Mouse (Mus musculus) adrenal gland, postnatal 4 days (tissue): ENCODE data around the gene Dnajb8. TPM values are rescaled to one million over a fixed set of nuclear protein-coding genes. Genes with fewer than 3 reads are reported as not detected.

ENCODE experiments used
- DNase-seq, 2 experiments: peaks; one replicate each; pipeline ENCODE4 v3.0.0; 2021 to 2022; ENCODE audit warnings: low spot score in 2 of 2, mixed read lengths in 2 of 2
- total RNA-seq, 2 experiments: library from RNA; stranded (reverse); gene quantifications; 2 replicates each; pipeline ENCODE4 v1.2.3; 2021

The Dnajb8 gene
- total RNA-seq, 2 experiments from 2014 or later: not detected

GRCm38 (mm10) chr6:88227537-88227936 lies 5.5 kb downstream of the Dnajb8 start:
- DNase-seq: no peak

DNA sequence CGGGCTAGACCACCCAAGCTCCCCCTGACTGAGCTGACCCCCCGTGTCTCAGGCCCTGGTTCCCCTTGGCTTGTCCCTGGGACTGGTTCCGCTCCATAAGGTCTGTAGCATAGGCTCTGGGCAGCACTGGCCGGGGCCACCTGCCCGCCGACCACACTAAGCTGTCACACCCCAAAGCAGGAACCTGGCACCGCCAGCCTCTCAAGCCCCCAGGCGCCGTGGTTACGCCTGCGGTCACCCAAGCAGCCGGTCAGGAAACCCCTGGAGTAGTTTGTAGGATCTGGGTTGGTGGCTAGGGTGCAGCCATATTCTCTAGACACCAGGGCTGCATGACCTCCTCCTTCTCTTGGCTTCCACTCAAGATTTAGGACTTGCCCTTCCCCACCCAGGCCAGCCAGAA lies 7.2 kb downstream of the Dnajb8 start:
- no peak for DNase-seq

GRCm38 (mm10) chr6:88231821-88232220 lies 9.8 kb downstream of the Dnajb8 start:
- DNase-seq: no peak

DNA sequence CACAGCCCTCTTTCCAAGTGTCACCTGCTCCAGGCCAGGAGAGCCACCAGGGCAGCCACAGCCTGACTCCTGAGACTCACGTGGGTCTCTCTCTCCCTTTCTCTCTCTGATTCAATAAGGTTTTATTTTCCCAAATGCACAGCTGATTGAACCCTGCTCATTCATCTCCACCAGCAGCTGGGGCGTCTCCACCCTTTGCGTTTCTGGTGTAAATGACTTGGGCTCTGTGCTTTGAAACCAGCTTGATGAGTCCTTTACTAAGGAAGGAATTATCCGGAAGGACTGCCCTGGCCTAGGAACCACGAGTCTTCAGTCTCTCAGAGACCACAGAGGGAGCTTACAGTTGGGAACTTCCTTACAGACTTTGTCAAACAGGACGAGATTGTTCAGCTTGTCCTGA lies 10.2 kb downstream of the Dnajb8 start:
- DNase-seq: no peak

DNA sequence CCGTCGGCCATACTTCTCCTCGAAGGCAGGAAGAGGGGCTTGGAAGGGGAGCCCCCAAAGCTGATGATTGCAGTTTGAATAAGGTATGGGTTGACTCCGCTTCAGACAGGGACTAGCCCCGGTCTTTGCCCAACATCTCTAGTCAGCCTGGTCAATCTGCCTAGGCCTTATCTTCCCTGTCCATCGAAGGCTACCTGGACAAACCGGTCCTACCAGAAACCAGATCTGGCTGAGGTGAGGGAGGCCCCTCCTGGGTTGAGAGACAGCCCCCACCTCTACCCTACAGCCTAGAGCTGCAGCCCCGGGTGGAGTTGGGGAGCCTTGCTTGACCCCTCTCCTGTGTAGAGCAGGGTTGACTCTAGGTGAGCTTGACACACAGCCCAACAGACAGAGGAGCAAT lies 11.9 kb downstream of the Dnajb8 start:
- DNase-seq: no peak

DNA sequence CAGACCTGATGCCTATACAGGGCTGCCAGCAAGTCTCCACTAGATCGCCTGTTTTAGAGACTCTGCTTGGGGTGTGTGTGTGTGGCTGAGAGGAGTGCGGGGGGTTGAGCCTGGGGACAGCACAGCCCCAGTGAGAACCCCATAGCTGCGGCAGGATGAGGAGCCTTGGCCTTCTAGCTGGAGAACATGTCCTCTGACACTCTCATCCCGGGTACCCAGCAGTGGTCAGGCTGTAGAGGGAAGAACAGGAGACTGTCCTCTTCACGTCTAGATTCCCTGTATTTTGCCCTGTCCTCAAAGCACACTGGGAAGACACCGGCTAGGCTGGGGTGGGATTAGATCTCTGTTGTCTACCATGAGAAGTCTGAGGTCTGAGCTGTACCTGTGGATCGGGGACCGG lies 13.4 kb downstream of the Dnajb8 start:
- no peak for DNase-seq

GRCm38 (mm10) chr6:88235983-88236382 lies 13.9 kb downstream of the Dnajb8 start:
- DNase-seq: no peak

GRCm38 (mm10) chr6:88236513-88236912 lies 14.4 kb downstream of the Dnajb8 start:
- no peak for DNase-seq

- peak; percentile 13 to 37 for DNase-seq
These were observed 20.5 kb downstream of the Dnajb8 start for GRCm38 (mm10) chr6:88242604-88243003.

DNA sequence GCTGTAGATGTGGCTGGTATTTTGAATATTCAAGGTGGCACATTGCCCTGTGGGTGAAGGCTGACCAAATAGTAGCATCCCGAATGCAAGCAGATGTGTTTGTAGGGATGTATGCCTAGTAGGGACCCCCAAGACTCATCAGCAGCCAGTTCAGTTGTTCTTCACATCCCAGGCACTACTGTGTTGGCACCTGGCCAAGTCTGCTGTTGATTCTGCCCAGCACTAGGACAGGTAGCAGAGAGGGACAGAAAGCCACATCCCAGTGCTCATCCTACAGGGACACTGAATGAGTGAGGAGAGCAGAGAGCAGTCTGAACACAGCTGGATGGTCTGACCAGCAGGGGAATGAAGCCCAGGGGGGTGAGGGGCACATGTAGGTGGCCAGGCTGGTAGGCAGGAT lies 27.2 kb downstream of the Dnajb8 start:
- no peak for DNase-seq

- no peak for DNase-seq
These were observed 29.3 kb downstream of the Dnajb8 start for GRCm38 (mm10) chr6:88251396-88251795.

DNA sequence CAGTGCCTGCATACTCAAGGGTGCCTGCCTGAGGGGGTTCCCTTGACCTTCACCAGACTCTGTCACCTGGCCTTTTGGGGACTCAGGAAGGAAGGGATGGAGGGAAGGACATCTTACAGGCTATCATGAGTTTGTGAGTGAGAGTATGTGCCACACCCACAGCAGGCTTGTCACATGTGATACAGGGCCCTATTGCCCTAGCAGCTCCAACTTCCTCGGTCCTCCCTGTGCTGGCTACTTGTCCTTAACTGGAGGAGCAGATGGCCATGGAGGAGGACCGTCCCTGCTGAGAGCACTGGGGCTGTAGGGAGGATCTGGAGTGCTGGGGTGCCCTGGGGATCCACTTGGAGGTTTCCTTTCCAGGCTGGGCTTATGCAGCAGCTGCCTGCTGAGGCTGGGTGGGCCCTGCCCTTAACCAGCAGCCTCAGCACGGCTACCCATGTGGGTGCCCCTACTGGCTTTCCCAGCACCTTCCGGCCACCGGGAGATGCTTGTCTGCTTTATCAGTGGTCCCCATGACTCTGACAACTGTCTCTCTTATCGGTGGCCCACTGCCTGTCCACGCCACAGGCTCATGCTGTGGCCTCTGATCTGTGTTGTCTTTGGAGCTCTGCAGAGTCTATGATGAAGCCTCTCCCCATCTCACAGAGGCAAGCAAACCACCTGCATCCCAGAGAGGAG lies 29.9 kb downstream of the Dnajb8 start:
- DNase-seq: no peak

DNA sequence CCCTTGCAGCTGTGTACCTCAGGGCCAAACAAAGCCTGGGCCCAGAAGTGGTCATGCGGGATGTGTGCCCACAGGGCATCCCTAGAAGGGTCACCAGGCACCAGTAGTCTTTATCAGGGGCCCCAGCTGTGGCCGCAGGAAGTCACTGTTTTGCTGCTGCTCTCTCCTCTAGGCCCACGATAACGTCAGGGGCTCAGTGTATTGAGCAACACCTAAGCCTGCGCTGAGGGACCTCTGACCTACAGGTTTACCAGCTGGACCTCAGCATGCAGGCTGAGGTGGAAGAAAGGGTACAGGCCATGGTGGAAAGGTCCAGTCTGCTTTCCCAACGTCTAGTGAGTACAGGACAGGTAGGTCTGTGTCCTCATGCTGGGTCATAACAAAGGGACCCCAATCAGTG lies 32.0 kb downstream of the Dnajb8 start:
- DNase-seq: no peak

- DNase-seq: no peak
These were observed 33.4 kb downstream of the Dnajb8 start for GRCm38 (mm10) chr6:88255435-88255834.

DNA sequence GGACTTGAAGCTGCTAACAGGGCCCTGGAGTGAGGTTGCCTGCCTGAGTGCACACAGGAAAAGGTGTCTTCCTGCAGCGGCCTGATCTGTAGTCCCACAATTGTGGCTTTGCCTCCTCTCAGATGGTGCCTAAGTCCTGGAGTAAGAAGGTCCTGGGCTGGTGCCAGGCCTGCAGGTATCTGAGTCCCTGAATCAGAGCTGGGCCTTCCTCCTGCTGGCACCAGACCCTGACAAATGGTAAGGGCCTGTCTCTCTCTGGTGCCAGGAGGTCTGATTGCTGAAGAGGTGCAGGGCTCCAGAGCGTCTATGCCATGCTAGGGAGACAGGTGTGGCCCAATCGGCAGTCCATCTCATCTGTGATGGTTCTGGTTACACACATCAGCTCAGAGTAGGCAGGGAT lies 37.6 kb downstream of the Dnajb8 start:
- DNase-seq: no peak

- no peak for DNase-seq
These were observed 38.6 kb downstream of the Dnajb8 start for GRCm38 (mm10) chr6:88260645-88261044.

- DNase-seq: no peak
These were observed 40.1 kb downstream of the Dnajb8 start for GRCm38 (mm10) chr6:88262160-88262559.

DNA sequence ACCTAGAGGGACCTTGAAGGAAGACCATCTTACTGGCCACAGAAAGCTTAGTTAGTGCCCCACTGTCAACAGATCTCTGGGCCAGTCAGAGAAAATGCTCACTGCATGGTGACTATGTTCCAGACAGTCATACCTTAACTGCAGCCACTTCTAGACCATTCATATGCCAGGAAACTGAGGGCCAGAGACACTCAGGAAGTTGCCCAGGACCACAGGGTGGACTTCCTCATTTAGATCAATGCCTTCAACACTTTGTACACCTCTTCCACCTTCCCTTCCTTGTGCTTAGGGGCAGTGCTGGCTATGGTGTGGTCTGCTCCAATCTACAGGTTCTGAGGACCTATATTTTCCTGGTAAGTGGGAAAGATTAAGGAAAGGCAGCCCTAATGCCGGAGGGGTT lies 43.3 kb downstream of the Dnajb8 start:
- DNase-seq: no peak

- DNase-seq: no peak
These were observed 44.0 kb downstream of the Dnajb8 start for GRCm38 (mm10) chr6:88266055-88266454.

GRCm38 (mm10) chr6:88267068-88267467 lies 45.0 kb downstream of the Dnajb8 start:
- DNase-seq: no peak

GRCm38 (mm10) chr6:88267970-88268369 lies 45.9 kb downstream of the Dnajb8 start:
- no peak for DNase-seq

GRCm38 (mm10) chr6:88274623-88275022 lies 52.6 kb downstream of the Dnajb8 start:
- DNase-seq: no peak

DNA sequence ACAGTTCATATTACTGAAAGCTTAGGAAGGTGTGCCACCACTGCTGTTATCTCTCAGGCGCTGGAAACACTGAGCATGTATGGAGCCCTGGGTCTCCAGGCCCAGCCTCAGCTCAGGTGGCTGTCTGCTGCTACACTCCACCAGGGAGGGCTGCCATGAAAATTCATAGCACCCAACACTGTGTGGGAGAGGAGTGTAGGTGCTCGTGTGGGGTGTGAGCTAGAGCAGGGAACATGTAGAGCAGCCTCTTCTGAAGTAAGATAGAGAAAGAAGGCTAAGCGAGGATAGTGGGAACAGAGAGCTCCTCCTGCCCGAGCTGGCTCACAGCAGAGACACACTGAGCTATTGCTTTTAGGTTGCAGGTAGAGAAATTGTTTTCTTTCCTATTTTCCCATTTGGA lies 54.2 kb downstream of the Dnajb8 start:
- no peak for DNase-seq

DNA sequence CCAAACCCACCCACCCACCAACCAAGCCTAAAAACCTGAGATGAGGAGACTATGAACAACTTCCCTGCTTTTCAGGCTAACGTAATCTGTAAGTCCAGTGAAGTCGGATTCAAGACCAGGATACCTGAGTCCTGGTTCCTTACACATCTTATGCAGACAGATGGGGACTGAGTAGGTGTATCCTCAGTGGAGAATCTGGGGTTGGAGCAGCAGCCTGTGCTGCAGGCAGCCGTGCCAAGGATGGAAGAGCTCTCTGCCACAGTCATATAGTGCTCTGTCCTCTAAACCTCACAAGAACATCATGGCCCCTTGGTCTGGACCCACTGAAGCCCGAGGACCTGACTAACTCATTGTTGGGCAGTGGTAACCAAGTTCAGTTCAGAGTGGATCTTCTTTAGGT lies 55.2 kb downstream of the Dnajb8 start:
- DNase-seq: no peak
